Mouse (Mus musculus) liver, embryonic 14.5 days (tissue): ENCODE measurements around the gene BC017158. TPM values are rescaled to one million over a fixed set of nuclear protein-coding genes. Genes with fewer than 3 reads are reported as not detected.
A peak's percentile ranks its signal among the peaks of the same experiment; 100 is the strongest.

Experiments used
- ATAC-seq: fragments of 200-750 bp; cut with Nextera tagmentation; 2 replicates; pipeline ENCODE4 v1.8.0; 2017; ENCODE audit warnings: moderate number of reproducible peaks, mild to moderate bottlenecking, moderate library complexity; ENCODE audit not compliant: insufficient read depth
- DNase-seq, 3 experiments: peaks; one replicate each; pipeline ENCODE4 v3.0.0-alpha.2; 2012 to 2013; ENCODE audit warnings: low read depth in 3 of 3, low spot score in 3 of 3
- H3K27ac ChIP-seq: fragments of 300-500 bp; sonication (generic); 2 replicates; pipeline ENCODE4 v1.5.1; 2014; ENCODE audit warnings: moderate library complexity, mild to moderate bottlenecking, control low read depth, inconsistent platforms
- H3K27me3 ChIP-seq: fragments of 300-500 bp; sonication (generic); 2 replicates; pipeline ENCODE4 v1.6.1; 2014; ENCODE audit warnings: mild to moderate bottlenecking, low read length, moderate library complexity; ENCODE audit not compliant: control insufficient read depth, insufficient read depth
- H3K36me3 ChIP-seq: fragments of 300-500 bp; sonication (generic); replicated peaks from 2 replicates; pipeline ENCODE4 v1.6.1; 2014; ENCODE audit warnings: low read depth; ENCODE audit not compliant: control insufficient read depth, insufficient read depth
- H3K4me1 ChIP-seq, 2 experiments: fragments of 200-500 bp in 1 of 2; fragments of 300-500 bp in 1 of 2; sonication (generic) in 1 of 2; replicated peaks; 2 replicates each; pipeline ENCODE4 v1.6.1; 2012 to 2014; ENCODE audit warnings: antibody characterized with exemption in 1 of 2, inconsistent platforms in 1 of 2, low read length in 1 of 2; ENCODE audit not compliant: control insufficient read depth in 2 of 2, insufficient read depth in 2 of 2
- H3K4me2 ChIP-seq: fragments of 300-500 bp; sonication (generic); 2 replicates; pipeline ENCODE4 v1.6.1; 2014; ENCODE audit warnings: low read depth, mild to moderate bottlenecking, control low read depth, moderate library complexity
- H3K4me3 ChIP-seq, 2 experiments: fragments of 200-500 bp in 1 of 2; fragments of 300-500 bp in 1 of 2; sonication (generic) in 1 of 2; 2 replicates each; pipeline ENCODE4 v1.5.1; 2012 to 2014; ENCODE audit warnings: low read depth in 2 of 2, low read length in 2 of 2, mild to moderate bottlenecking in 2 of 2, control low read depth in 1 of 2, inconsistent platforms in 1 of 2, moderate library complexity in 1 of 2; ENCODE audit not compliant: insufficient read depth in 1 of 2
- H3K9ac ChIP-seq: fragments of 300-500 bp; sonication (generic); replicated peaks from 2 replicates; pipeline ENCODE4 v1.6.1; 2014; ENCODE audit warnings: mild to moderate bottlenecking, control low read depth, moderate library complexity
- H3K9me3 ChIP-seq: fragments of 300-500 bp; sonication (generic); 2 replicates; pipeline ENCODE4 v1.6.1; 2016; ENCODE audit warnings: low read length, mixed read lengths; ENCODE audit not compliant: control insufficient read depth
- CTCF ChIP-seq: IDR thresholded peaks from 2 replicates; pipeline ENCODE4 v1.5.1; 2016; ENCODE audit warnings: antibody characterized with exemption, low read depth, control low read depth
- EP300 ChIP-seq: IDR thresholded peaks from 2 replicates; pipeline ENCODE4 v1.6.1; 2016; ENCODE audit warnings: antibody characterized with exemption, low read depth
- WGBS: fragments of 180-500 bp; shearing (Covaris S2); extraction: QIAGEN DNeasy Blood & Tissue Kit; methylation state at CpG from one replicate; pipeline ENCODE4 v1.1.7; 2014; ENCODE audit not compliant: insufficient replicate concordance; 5-methylcytosine and 5-hydroxymethylcytosine counted together
- polyA plus RNA-seq, 2 experiments: library from polyadenylated mRNA; depleted of rRNA in 1 of 2; stranded (reverse) in 1 of 2; unstranded in 1 of 2; fragments of >200 nt; fragmentation: Nextera tagmentation in 1 of 2; extraction: Ambion mirVana in 1 of 2; gene quantifications; 2 replicates each; pipeline versions ENCODE4 v1.2.1 to v1.2.3; 2012 to 2014

Gene BC017158
- polyA plus RNA-seq, 2 experiments: 16.9 to 23.9 TPM

GRCm38 (mm10) chr7:128282532-128283244 is 15.3 kb downstream of the BC017158 start:
- no peak overlapping the region; the same call in 1 of the 2 replicates for H3K27ac ChIP-seq
- no peak overlapping the region for H3K4me2 ChIP-seq
- no peak for ATAC-seq
- H3K9me3 ChIP-seq: no peaks in the 10 kb centered on the region
- H3K27me3 ChIP-seq: no peaks in the 10 kb centered on the region
- TF ChIP-seq EP300 (no peak), CTCF (no peak)
- H3K4me3 ChIP-seq: no peak overlapping the region
- peaks cover 1 to 22% of the 10 kb centered on the region in 2 experiments for H3K4me1 ChIP-seq
- 70% methylated on average over 7 of the region's 7 CpGs for WGBS
- H3K36me3 ChIP-seq: peaks cover 54% of the 10 kb centered on the region
- H3K9ac ChIP-seq: no peak overlapping the region
- DNase-seq: no peak

GRCm38 (mm10) chr7:128281765-128282164 is 16.2 kb downstream of the BC017158 start:
- H3K4me2 ChIP-seq: no peak overlapping the region
- no peak for ATAC-seq
- WGBS: 73% methylated on average over 11 of the region's 11 CpGs
- no peak overlapping the region for H3K27ac ChIP-seq
- no peaks in the 10 kb centered on the region for H3K27me3 ChIP-seq
- no peak for DNase-seq
- H3K4me1 ChIP-seq: peaks cover 0 to 13% of the 10 kb centered on the region in 2 experiments; a peak in 2 of 4 replicates
- H3K9me3 ChIP-seq: no peaks in the 10 kb centered on the region
- peaks cover 54% of the 10 kb centered on the region for H3K36me3 ChIP-seq
- TF ChIP-seq CTCF: no peak
- TF ChIP-seq EP300: no peak
- H3K4me3 ChIP-seq: no peak overlapping the region
- H3K9ac ChIP-seq: no peak overlapping the region

GRCm38 (mm10) chr7:128279750-128280149 is 18.2 kb downstream of the BC017158 start:
- no peak overlapping the region; the same call in 1 of the 2 replicates for H3K27ac ChIP-seq
- peaks cover 69% of the 10 kb centered on the region for H3K36me3 ChIP-seq
- no peak overlapping the region for H3K9ac ChIP-seq
- WGBS: 89% methylated on average over 4 of the region's 4 CpGs
- H3K9me3 ChIP-seq: no peaks in the 10 kb centered on the region
- DNase-seq (no peak), ATAC-seq (no peak)
- TF ChIP-seq EP300 (no peak), CTCF (no peak)
- no peak overlapping the region for H3K4me3 ChIP-seq
- no peaks in the 10 kb centered on the region for H3K27me3 ChIP-seq
- no peak overlapping the region for H3K4me2 ChIP-seq
- peaks cover 0 to 5% of the 10 kb centered on the region in 2 experiments; a peak in 2 of 4 replicates for H3K4me1 ChIP-seq

- no peak overlapping the region for H3K9ac ChIP-seq
- H3K27ac ChIP-seq: no peak overlapping the region
- no peak for TF ChIP-seq CTCF
- TF ChIP-seq EP300: no peak
- ATAC-seq: no peak
- no peak overlapping the region for H3K4me3 ChIP-seq
- peaks cover 4% of the 10 kb centered on the region in 2 experiments; a peak in 3 of 4 replicates for H3K4me1 ChIP-seq
- 92% methylated on average over 6 of the region's 6 CpGs for WGBS
- H3K9me3 ChIP-seq: no peaks in the 10 kb centered on the region
- H3K4me2 ChIP-seq: no peak overlapping the region
- peaks cover 94% of the 10 kb centered on the region for H3K36me3 ChIP-seq
- no peak for DNase-seq
- H3K27me3 ChIP-seq: no peaks in the 10 kb centered on the region
Observed at GRCm38 (mm10) chr7:128276051-128276450, 21.9 kb downstream of the BC017158 start.

GRCm38 (mm10) chr7:128271496-128271895 is 26.5 kb downstream of the BC017158 start:
- no peaks in the 10 kb centered on the region for H3K9me3 ChIP-seq
- no peak for DNase-seq
- no peak for TF ChIP-seq CTCF
- H3K4me1 ChIP-seq: peaks cover 15 to 16% of the 10 kb centered on the region in 2 experiments
- H3K4me2 ChIP-seq: peak overlapping the region; percentile 54
- no peaks in the 10 kb centered on the region for H3K27me3 ChIP-seq
- peak overlapping the region; percentile 6 for H3K27ac ChIP-seq
- ATAC-seq: no peak
- 92% methylated on average over 9 of the region's 9 CpGs for WGBS
- no peak overlapping the region for H3K4me3 ChIP-seq
- no peak overlapping the region for H3K9ac ChIP-seq
- H3K36me3 ChIP-seq: peaks cover 54% of the 10 kb centered on the region
